Mouse (Mus musculus) embryonic stem cell, embryonic (primary cell): ENCODE data around the gene Trcg1.

ENCODE experiments used
- CTCF ChIA-PET, 4 experiments: fragments of 300-600 bp in 2 of 4; fragments of 350-600 bp in 2 of 4; sonication (Branson Sonifier 250); formaldehyde crosslinking; loops; one replicate each; lab custom pipeline; 2022; ENCODE audit warnings: inconsistent platforms in 2 of 4; lab: Charles Lee
- POLR2A ChIA-PET, 4 experiments: fragments of 300-600 bp in 2 of 4; fragments of 350-600 bp in 2 of 4; sonication (Branson Sonifier 250); formaldehyde crosslinking; loops; one replicate each; lab custom pipeline; 2022; ENCODE audit warnings: antibody characterized with exemption in 4 of 4, inconsistent platforms in 1 of 4; lab: Charles Lee

Trcg1 gene

GRCm38 (mm10) chr9:57227203-57227602, 9.2 kb upstream of the Trcg1 start:
- POLR2A ChIA-PET = interaction anchor here in 2 of 4 experiments (0.9 to 1.8 kb wide), 3 partner anchors 12 to 154 kb away, joined by 3 read pairs; no protein-coding TSS in a partner anchor
- CTCF ChIA-PET = no interaction called here

- ChIA-PET CTCF (interaction anchor here in 2 of 4 experiments (0.6 to 1.4 kb wide), 2 partner anchors 34 to 289 kb away, joined by 3 read pairs; partner anchors contain the start of gene 1700017B05Rik (in 1 of the 2)), POLR2A (interaction anchor here in 3 of 4 experiments (0.6 to 1.8 kb wide), 9 partner anchors 9 to 371 kb away, joined by 3 to 4 read pairs (median 3); partner anchors contain the start of gene Man2c1 (in 1 of the 3))
These were observed 8.2 kb upstream of the Trcg1 start for GRCm38 (mm10) chr9:57228186-57228585.

GRCm38 (mm10) chr9:57229726-57230125, 6.6 kb upstream of the Trcg1 start:
- CTCF ChIA-PET = interaction anchor here in 1 of 4 experiments (0.6 kb wide), 1 partner anchor 230 kb away, joined by 3 read pairs; no protein-coding TSS in a partner anchor
- POLR2A ChIA-PET = interaction anchor here in 2 of 4 experiments (0.6 to 1.6 kb wide), 8 partner anchors 9 to 279 kb away, joined by 3 to 6 read pairs (median 3); partner anchors contain the start of genes 1700017B05Rik (in 2 of the 2) and Snupn (in 1 of the 2)

GRCm38 (mm10) chr9:57230146-57230783, 6.1 kb upstream of the Trcg1 start:
- POLR2A ChIA-PET = interaction anchor here in 2 of 4 experiments (0.6 to 1.6 kb wide), 9 partner anchors 10 to 280 kb away, joined by 3 to 6 read pairs (median 3); partner anchors contain the start of genes 1700017B05Rik (in 2 of the 2) and Snupn (in 1 of the 2)
- CTCF ChIA-PET = interaction anchor here in 2 of 4 experiments (0.5 to 1.1 kb wide), 3 partner anchors 32 to 339 kb away, joined by 3 to 5 read pairs (median 3); partner anchors contain the start of gene 1700017B05Rik (in 1 of the 2)

DNA sequence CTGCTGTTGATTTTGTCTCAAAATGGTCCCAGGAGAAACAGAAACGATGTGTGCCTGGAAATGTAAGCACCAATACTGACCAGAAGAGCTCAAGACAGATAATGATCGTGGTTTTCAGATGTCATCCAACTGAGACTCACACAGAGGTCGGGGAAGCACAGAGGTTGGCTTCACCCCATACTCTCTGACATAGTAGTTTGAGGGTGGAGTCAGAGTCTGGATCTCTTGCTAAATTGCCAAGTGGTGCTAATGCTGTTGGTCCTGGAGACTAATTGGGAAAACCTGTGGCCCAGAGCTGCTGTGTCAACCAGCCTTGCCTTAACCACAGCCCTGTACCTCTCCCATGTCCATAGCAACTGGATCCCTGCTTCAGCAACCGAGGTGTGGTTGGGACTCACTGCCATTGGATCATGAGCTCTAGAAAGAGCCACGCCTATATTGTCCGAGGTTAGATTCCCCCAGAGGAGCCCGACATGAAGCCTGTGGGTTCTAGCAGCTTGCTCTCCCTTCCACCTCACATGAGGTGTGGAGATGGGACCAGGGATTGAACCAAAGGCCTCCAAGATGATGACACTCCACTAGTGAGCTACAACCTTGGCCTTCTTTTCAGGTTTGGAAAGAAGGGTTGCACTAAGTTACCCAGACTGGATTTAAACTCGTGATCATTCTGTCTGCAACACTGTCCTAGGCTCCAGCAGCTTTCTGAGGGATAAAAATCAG, 4.7 kb upstream of the Trcg1 start:
- ChIA-PET POLR2A (interaction anchor here in 1 of 4 experiments (1.0 to 1.3 kb wide), 4 partner anchors 23 to 186 kb away, joined by 3 to 4 read pairs (median 4); partner anchors contain the start of gene 1700017B05Rik), CTCF (interaction anchor here in 1 of 4 experiments (0.6 kb wide), 1 partner anchor 12 kb away, joined by 3 read pairs; no protein-coding TSS in a partner anchor)

GRCm38 (mm10) chr9:57232341-57232940, 3.9 kb upstream of the Trcg1 start:
- ChIA-PET POLR2A (interaction anchor here in 1 of 4 experiments (1.0 to 1.4 kb wide), 5 partner anchors 9 to 186 kb away, joined by 3 to 6 read pairs (median 4); partner anchors contain the start of gene 1700017B05Rik), CTCF (no interaction called here)

DNA sequence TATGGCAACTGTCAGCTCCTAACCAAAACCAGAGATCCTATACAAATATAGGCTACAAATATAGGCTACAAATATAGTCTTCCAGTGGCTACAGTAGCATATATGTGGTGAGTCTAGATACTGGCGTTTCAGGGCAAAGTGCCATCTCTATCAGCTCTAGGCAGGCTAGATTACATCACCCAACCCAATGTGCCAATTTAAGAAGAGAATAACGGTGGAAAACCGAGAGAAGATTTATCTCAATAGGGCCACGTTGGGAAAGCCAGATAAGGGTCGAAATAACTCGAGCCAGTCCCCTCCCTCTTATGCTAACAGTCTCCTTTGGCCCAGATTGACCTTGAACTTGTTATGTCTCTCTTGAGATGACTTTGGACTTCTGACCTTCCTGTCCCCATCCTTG, 3.2 kb upstream of the Trcg1 start:
- ChIA-PET POLR2A (interaction anchor here in 1 of 4 experiments (1.4 kb wide), 1 partner anchor 9 kb away, joined by 6 read pairs; no protein-coding TSS in a partner anchor), CTCF (no interaction called here)

GRCm38 (mm10) chr9:57233767-57234166, 2.6 kb upstream of the Trcg1 start:
- POLR2A ChIA-PET = interaction anchor here in 2 of 4 experiments (1.0 to 1.4 kb wide), 2 partner anchors 10 kb away, joined by 3 to 6 read pairs; no protein-coding TSS in a partner anchor
- CTCF ChIA-PET = no interaction called here

DNA sequence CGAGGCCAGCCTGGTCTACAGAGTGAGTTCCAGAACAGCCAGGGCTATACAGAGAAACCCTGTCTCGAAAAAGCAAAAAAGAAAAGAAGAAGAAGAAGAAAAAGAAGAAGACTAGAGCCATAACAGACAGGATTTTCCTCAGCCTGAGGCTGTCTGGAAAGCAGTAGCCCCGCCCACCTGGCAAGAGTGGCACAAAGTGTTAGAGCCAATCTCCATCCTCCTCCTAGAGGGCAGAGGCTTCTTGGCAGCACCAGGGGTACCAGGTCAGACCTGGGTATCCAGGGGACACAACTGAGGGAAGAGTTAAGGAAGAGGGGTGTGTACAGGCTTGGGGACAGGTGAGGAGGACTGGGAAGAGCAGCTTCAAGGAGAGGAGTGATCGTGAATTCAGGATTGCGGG, 1.3 kb downstream of the Trcg1 start:
- CTCF ChIA-PET = no interaction called here
- POLR2A ChIA-PET = interaction anchor here in 1 of 4 experiments (1.1 kb wide), 1 partner anchor 222 kb away, joined by 3 read pairs; no protein-coding TSS in a partner anchor

DNA sequence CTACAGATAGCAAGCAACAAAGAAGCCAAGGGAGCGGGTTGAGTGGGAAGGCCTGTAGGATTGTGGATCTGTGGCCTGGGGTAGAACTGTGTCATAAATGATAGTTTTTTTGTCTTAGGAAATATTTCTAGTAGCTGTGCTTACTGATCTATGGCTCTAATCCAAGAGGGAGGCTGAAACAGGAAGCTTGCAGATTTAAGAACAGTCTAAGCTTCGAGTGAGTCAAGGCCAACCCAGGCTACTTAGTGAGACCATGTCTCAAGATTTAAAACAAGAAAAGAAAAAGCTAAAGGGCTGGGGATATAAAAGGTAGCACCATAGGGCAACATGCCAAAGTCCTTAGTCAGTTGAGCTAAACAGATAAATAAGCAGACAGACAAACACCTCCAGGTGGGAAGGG, 1.9 kb downstream of the Trcg1 start:
- ChIA-PET CTCF (no interaction called here), POLR2A (interaction anchor here in 2 of 4 experiments (0.9 to 2.1 kb wide), 2 partner anchors 24 to 191 kb away, joined by 5 to 9 read pairs; partner anchors contain the start of gene 1700017B05Rik (in 1 of the 2))

- CTCF ChIA-PET = no interaction called here
- POLR2A ChIA-PET = interaction anchor here in 2 of 4 experiments (0.7 to 1.3 kb wide), 4 partner anchors 11 to 55 kb away, joined by 3 to 4 read pairs (median 3); partner anchors contain the start of gene 1700017B05Rik (in 1 of the 2)
These were observed 4.8 kb downstream of the Trcg1 start for GRCm38 (mm10) chr9:57241111-57241510.

- ChIA-PET CTCF (no interaction called here), POLR2A (interaction anchor here in 2 of 4 experiments (1.5 to 2.3 kb wide), 2 partner anchors 80 to 278 kb away, joined by 4 to 6 read pairs; partner anchors contain the start of gene Cox5a (in 1 of the 2))
These were observed 6.6 kb downstream of the Trcg1 start for GRCm38 (mm10) chr9:57242916-57243315.

DNA sequence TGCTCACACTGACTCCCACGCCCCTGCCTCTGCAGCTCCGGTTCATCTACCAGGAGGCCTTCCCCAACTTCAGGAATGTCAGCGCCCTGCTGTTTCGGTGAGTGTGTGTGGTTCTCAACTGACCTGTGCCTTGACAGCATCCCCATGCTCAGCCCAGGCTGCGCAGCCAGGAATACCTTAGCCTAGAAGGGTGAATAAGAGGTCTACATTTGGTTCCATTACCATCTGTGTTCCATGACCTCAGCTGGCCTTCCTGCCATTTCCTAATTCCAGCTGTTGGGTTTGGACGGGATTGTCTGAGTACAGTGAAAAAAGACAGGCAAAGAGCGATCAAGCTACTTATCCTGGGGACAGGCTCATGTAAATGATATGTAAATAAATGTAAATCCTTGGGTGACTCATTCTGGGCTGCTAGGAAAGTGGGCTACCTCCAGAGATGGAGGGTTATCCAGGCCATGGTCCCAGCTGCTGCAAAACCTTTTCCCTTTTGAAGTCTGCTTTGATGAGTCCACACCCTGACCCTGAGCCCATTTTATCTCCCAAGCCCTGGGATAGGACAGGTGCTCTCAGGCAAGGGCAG, 7.8 kb downstream of the Trcg1 start:
- ChIA-PET POLR2A (interaction anchor here in 3 of 4 experiments (0.6 to 4.8 kb wide), 18 partner anchors 10 to 277 kb away, joined by 3 to 44 read pairs (median 3); partner anchors contain the start of genes 1700017B05Rik (in 2 of the 3), Cox5a (in 1 of the 3), Ppcdc (in 1 of the 3) and Scamp5 (in 1 of the 3)), CTCF (interaction anchor here in 1 of 4 experiments (0.6 to 1.6 kb wide), 6 partner anchors 8 to 859 kb away, joined by 3 to 5 read pairs (median 4); no protein-coding TSS in a partner anchor)

GRCm38 (mm10) chr9:57246482-57246881, 10.1 kb downstream of the Trcg1 start:
- POLR2A ChIA-PET = interaction anchor here in 3 of 4 experiments (0.5 to 4.8 kb wide), 18 partner anchors 10 to 116 kb away, joined by 3 to 44 read pairs (median 4); partner anchors contain the start of genes 1700017B05Rik (in 2 of the 3), Man2c1 (in 1 of the 3) and Neil1 (in 1 of the 3)
- CTCF ChIA-PET = interaction anchor here in 2 of 4 experiments (1.0 to 2.1 kb wide), 4 partner anchors 13 to 355 kb away, joined by 3 to 7 read pairs (median 4); partner anchors contain the start of gene Ppcdc (in 1 of the 2)

- ChIA-PET CTCF (interaction anchor here in 3 of 4 experiments (0.5 to 2.1 kb wide), 8 partner anchors 12 to 356 kb away, joined by 3 to 7 read pairs (median 3); partner anchors contain the start of gene Ppcdc (in 2 of the 3)), POLR2A (interaction anchor here in 3 of 4 experiments (0.9 to 4.8 kb wide), 18 partner anchors 9 to 256 kb away, joined by 3 to 44 read pairs (median 4); partner anchors contain the start of genes 1700017B05Rik (in 2 of the 3), Man2c1 (in 1 of the 3), Neil1 (in 1 of the 3) and Rpp25 (in 1 of the 3))
These were observed 10.9 kb downstream of the Trcg1 start for GRCm38 (mm10) chr9:57247201-57247671.
